Mouse (Mus musculus): Measurements from ENCODE around the gene Hexa. TPM values are rescaled to one million over a fixed set of nuclear protein-coding genes. Genes with fewer than 3 reads are reported as not detected.

The Hexa gene
- total RNA-seq (2023): 100 to 1,000 TPM; 209 to 232 TPM

GRCm38 (mm10) chr9:59539441-59540137 lies at the start of gene Hexa, which contains the start of gene Tmem202:
TSS of gene Hexa (plus strand) at chr9:59539540.
TSS of gene Tmem202 (minus strand) at chr9:59539847.

GRCm38 (mm10) chr9:59577844-59578504 lies 38.6 kb downstream of the Hexa start, which contains the start of gene Celf6:
TSS of gene Celf6 (plus strand) at chr9:59577917.

Other genes with a start within 250 kb of the Hexa start
- 10 to 100 TPM; 33.9 to 34.5 TPM for gene Adpgk, start 248.0 kb upstream of the Hexa start, total RNA-seq (2023)
- 1 to 10 TPM; 2.6 to 2.9 TPM for gene Bbs4, start 186.0 kb upstream of the Hexa start, total RNA-seq (2023)
- gene Arih1, start 52.9 kb upstream of the Hexa start, total RNA-seq (2023): 100 to 1,000 TPM; 110 to 131 TPM
- 1 to 10 TPM; 2.7 to 3.9 TPM for gene Tmem202, start 307 bp downstream of the Hexa start, total RNA-seq (2023)
- gene Celf6, start 38.4 kb downstream of the Hexa start, total RNA-seq (2023): not detected
- 10 to 100 TPM; 31.9 to 37.8 TPM for gene Parp6, start 77.7 kb downstream of the Hexa start, total RNA-seq (2023)
- 100 to 1,000 TPM; 532 to 569 TPM for gene Pkm, start 116.8 kb downstream of the Hexa start, total RNA-seq (2023)
- gene Gramd2, start 140.6 kb downstream of the Hexa start, total RNA-seq (2023): under 1 TPM in 1 of 2 experiments, not detected in 1; 0.27 TPM
- gene Senp8, start 211.2 kb downstream of the Hexa start, total RNA-seq (2023): 1 to 10 TPM; 2.3 TPM
- gene Myo9a, start 211.4 kb downstream of the Hexa start, total RNA-seq (2023): 10 to 100 TPM; 65.4 to 71.5 TPM